Mouse (Mus musculus): Measurements from ENCODE around the gene Psmc5. TPM values are rescaled to one million over a fixed set of nuclear protein-coding genes. Genes with fewer than 3 reads are reported as not detected.

Gene Psmc5
- total RNA-seq, 2 experiments from 2014 or later: 187 to 209 TPM

DNA sequence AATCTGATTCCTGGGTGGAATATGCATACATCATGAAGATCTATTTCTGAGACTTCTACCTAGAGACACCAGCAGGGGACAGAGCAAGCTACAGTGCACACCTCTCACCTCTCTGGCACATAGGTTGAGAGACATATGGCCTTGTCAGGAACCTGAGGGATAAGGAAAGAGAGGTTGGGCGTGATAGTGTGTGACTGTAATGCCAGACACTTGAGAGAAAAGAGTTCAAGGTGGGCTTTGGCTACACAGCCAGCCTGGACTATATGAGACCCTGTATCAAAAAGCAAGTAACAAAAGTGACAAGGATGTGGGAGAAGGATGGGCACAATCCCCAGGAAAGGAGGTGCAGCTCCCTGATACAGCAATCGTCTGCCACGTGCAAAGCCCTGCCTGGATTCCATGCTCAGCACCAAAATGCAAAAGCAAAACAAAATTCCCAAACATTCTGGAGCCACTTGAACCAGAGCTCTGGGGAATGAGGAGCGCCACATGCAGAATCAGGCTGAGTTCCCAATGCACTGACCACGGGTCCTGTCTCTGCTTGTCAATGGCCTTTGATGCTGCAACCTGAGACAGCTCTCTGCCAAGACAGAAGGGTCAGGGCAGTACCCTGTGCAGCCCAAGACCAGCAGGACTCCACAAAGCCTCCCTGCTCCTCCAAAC is 15.3 kb downstream of the Psmc5 start:
- intact Hi-C loops (cut with DNase I): no loop called here
- no peak for DNase-seq (ENCODE audit: extremely low spot score in 1 of 2, low spot score in 2 of 2)
- H3K27ac ChIP-seq: peak overlapping the region; percentile 92
- no peak; the same call in 1 of the 2 replicates for TF ChIP-seq CTCF (IDR thresholded peaks at IDR 0.05)
- H3K4me3 ChIP-seq: peak overlapping the region; percentile 83

DNA sequence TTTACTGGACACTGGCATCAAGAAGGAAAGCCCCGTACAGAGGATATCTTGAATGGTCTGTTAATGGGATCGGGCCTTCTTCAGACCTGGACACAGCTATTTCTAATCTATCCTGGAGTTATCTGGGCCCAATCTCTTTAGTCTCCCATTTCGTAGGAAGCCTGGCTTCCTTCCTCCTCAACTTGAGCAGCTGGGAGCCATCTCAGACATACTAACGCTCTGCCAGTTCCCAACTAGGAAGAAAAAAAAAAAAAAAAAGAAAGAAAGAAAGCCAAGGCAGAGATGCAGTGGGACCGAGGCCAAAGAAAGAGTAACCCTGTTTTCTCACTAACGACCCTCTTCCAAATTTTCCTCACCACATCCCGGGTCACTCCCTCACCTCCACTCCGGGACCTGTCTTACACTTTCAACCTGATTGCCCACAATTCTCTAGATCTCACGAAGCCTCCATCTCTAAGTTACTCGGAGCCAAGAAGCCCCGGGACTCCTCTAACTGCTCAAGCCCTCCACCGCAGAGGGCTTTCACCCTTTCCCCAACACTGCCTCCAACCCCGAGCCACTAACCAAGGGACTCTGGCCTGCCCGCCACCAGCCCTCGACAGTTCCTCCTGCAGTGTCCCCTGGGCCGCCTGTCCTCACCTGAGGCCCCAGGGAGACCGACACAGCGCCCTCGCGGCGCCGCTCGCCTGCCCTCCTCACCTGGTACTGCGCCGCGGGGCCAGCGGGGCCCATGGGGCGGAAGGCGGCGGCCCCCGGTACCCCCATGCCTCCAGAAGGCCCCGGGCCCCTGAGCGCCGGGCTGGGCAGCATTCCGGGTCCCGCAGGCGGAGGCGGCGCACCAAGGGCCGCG is 16.1 kb downstream of the Psmc5 start:
- H3K4me3 ChIP-seq: peak overlapping the region; percentile 83
- DNase-seq (ENCODE audit: extremely low spot score in 1 of 2, low spot score in 2 of 2): peak in 1 of 2 experiments; percentile 49
- TF ChIP-seq CTCF (IDR thresholded peaks at IDR 0.05): no peak
- H3K27ac ChIP-seq: peak overlapping the region; percentile 92
- intact Hi-C loops (cut with DNase I): loop anchor here (2.0 kb wide), 2 partner anchors 15 to 517 kb away; partner anchors contain the start of genes Cep95, Ddx5, Ftsj3 and Psmc5

DNA sequence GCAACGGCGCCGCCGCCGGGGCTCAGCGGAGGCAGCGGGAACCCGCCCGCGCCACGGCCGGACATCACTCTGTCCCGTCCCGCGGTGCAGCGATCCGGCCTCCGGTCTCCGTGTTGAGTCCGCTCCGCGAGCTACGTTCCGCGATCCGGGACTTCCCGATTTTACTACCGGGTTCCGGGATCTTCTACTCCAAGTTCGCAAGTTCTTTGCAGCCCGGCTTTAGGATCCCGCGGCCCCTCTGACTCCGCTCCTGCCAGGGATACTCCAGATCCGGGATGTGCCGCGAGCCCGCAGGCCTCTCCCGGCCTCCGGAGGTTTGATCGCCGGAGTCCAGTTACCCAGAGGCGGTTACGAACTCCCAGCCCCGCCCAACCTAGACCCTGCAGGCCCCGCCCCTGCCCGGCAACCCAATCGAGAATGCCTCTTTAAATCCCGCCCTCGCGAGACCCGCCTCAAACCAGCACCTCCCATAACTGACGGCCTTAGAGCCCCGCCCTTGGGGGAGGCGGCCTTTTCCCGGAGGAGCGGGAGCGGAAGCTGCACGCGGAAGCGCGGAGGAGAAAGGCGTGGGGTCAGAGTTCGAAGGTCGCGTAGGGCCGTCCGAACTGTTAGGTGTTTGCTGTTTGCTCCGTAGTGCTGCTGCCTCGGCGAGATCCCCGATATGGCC is 16.8 kb downstream of the Psmc5 start, which contains the start of gene Smarcd2:
Gene Smarcd2, minus strand, starts transcription at position 329 of the 667 bp plus-strand sequence.
- intact Hi-C loops (cut with DNase I): loop anchor here (1.0 to 2.0 kb wide), 3 partner anchors 16 to 516 kb away; partner anchors contain the start of genes Ccdc47, Cep95, Ddx42 and Ddx5
- DNase-seq (ENCODE audit: extremely low spot score in 1 of 2, low spot score in 2 of 2): peak; percentile 97 to 99
- peak within 1 kb of the TSS; percentile 83 for H3K4me3 ChIP-seq
- TF ChIP-seq CTCF (IDR thresholded peaks at IDR 0.05): no peak
- peak within 1 kb of the TSS; percentile 92 for H3K27ac ChIP-seq

DNA sequence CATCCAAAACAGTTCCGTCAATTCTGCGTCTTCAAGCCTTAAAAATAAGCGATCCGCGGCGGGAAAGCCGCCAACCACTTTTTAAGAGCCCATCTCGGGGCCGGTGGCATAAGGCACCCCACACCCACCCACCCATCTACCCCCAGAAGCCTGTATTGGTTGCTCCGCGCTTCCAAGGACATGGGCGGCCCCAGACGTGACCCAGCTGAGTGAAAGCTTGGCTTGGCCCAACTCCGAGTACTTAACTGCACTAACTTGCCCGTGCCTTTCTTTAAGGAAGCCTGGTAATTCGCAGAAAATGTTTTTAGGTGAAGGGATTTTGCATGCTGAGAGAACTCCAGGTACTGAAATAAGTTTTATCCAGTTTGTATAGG is 17.3 kb downstream of the Psmc5 start:
- no peak for TF ChIP-seq CTCF (IDR thresholded peaks at IDR 0.05)
- no peak for DNase-seq (ENCODE audit: extremely low spot score in 1 of 2, low spot score in 2 of 2)
- peak overlapping the region; percentile 83 for H3K4me3 ChIP-seq
- intact Hi-C loops (cut with DNase I): loop anchor here (1.0 to 2.0 kb wide), 3 partner anchors 16 to 516 kb away; partner anchors contain the start of genes Ccdc47, Cep95, Ddx42 and Ddx5
- peak overlapping the region; percentile 85 for H3K27ac ChIP-seq

GRCm38 (mm10) chr11:106273811-106274210 is 17.9 kb downstream of the Psmc5 start:
- Histone ChIP-seq H3K4me3 (no peak overlapping the region), H3K27ac (no peak overlapping the region)
- DNase-seq (ENCODE audit: extremely low spot score in 1 of 2, low spot score in 2 of 2): no peak
- TF ChIP-seq CTCF (IDR thresholded peaks at IDR 0.05): no peak
- intact Hi-C loops (cut with DNase I): loop anchor here (1.0 to 2.0 kb wide), 3 partner anchors 17 to 515 kb away; partner anchors contain the start of genes Ccdc47, Cep95, Ddx42 and Ddx5

- H3K4me3 ChIP-seq: no peak overlapping the region
- DNase-seq (ENCODE audit: extremely low spot score in 1 of 2, low spot score in 2 of 2): no peak
- intact Hi-C loops (cut with DNase I): no loop called here
- no peak overlapping the region for H3K27ac ChIP-seq
- TF ChIP-seq CTCF (IDR thresholded peaks at IDR 0.05): no peak
Measured at GRCm38 (mm10) chr11:106274374-106274773, 18.4 kb downstream of the Psmc5 start.

DNA sequence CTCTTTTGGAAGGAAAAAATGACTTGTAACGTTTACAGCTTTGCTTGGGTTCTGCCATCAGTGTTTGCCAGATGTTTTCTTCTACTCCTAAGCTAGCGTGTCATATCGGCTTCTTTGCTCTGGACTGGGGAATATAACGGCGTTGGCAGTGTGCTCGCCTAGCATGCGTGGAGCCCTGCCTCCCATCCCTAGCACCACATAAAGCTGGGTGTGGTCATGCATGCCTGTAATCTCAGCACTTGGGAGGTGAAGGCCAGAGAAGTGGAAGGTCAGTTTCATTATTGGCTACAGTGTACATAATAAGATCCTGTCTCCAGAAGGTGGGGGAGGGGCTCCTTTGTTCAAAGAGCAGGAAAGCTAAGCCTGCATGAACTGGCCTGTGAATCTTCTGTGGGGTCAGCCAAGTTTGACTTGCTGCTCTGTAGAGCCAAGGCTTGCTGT is 19.0 kb downstream of the Psmc5 start:
- no peak overlapping the region for H3K4me3 ChIP-seq
- intact Hi-C loops (cut with DNase I): no loop called here
- TF ChIP-seq CTCF (IDR thresholded peaks at IDR 0.05): no peak
- H3K27ac ChIP-seq: no peak overlapping the region
- no peak for DNase-seq (ENCODE audit: extremely low spot score in 1 of 2, low spot score in 2 of 2)

DNA sequence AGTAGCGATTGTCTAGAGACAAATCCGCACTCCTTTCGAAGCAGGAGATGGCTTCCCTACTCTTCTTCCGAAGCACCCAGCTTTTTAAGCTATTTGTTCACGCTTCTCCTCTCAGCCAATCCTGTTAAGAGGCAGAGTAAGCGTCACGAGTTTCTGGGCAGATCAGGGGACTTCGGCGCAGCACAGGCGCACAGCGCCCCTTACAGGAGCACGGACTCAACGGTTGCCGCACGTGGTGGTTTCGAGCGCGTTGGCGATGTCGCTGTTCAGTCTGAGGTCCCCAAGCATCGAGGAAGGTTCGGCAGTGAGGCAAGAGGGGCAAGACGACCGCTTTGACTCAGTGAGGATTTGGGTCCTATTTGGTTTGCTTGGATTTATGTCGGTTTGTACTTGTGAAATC is 20.5 kb downstream of the Psmc5 start, which contains the start of gene Tcam1:
Gene Tcam1, plus strand, starts transcription at position 219 of the 400 bp plus-strand sequence.
- Histone ChIP-seq H3K4me3 (no peak within 1 kb of the TSS), H3K27ac (no peak within 1 kb of the TSS)
- intact Hi-C loops (cut with DNase I): no loop called here
- peak; percentile 89 to 94 for DNase-seq (ENCODE audit: extremely low spot score in 1 of 2, low spot score in 2 of 2)
- peak; percentile 79 for TF ChIP-seq CTCF (IDR thresholded peaks at IDR 0.05)

DNA sequence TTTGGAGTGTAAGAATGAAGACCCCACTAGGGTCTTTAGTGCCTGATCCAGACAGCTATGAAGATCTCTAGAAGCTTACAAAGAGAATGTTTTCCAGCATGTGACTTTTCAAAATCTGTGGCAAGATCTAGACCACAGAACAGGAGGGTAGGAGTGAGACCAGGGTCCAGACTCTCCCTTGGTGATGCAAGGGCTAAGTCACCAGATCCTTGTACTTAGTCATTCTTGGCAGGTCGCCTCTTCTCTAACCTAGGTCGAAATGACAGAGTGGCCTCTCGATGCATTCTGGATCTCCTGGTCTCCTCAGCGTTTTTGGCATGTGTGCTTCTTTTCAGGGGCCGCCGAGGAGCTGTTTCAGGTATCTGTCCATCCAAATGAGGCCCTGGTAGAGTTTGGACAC is 26.5 kb downstream of the Psmc5 start:
- Histone ChIP-seq H3K27ac (no peak overlapping the region), H3K4me3 (no peak overlapping the region)
- no peak for DNase-seq (ENCODE audit: extremely low spot score in 1 of 2, low spot score in 2 of 2)
- no peak for TF ChIP-seq CTCF (IDR thresholded peaks at IDR 0.05)
- intact Hi-C loops (cut with DNase I): no loop called here

DNA sequence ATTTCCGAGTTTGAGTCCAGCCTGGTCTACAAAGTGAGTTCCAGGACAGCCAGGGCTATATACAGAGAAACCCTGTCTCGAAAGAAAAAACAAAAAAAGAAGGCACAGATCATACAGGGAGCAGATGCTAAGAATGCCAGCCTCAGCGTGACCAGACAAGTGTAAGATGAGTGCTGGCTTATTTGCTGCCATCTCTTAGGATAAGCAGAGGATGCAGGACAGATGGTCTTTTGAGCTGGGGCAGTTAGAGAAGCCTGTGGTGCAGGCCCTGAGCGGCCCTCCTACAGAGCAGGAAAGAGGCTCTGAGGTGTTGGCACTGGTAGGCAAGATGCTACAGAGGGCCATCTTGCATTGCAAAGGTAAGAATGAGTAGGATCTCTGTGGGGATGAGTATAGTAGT is 27.4 kb downstream of the Psmc5 start:
- H3K4me3 ChIP-seq: no peak overlapping the region
- no peak overlapping the region for H3K27ac ChIP-seq
- no peak for TF ChIP-seq CTCF (IDR thresholded peaks at IDR 0.05)
- intact Hi-C loops (cut with DNase I): no loop called here
- no peak for DNase-seq (ENCODE audit: extremely low spot score in 1 of 2, low spot score in 2 of 2)

DNA sequence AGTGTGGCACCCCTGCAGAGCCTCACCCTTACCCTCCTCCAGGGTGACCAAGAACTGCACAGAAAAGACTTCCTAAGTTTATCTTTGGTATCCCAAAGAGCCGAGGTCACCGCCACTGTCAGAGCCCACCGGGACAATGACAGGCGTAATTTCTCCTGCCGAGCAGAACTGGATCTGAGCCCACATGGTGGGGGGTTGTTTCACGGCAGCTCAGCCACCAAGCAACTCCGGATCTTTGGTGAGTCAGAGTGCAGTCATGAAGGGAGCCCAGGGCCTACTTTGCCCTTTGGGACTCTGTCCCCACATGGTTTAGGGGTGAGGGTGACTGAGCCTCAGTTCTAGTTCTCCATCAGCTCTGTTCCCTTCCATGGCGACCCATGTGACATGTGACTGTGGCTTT is 28.2 kb downstream of the Psmc5 start:
- intact Hi-C loops (cut with DNase I): no loop called here
- Histone ChIP-seq H3K4me3 (no peak overlapping the region), H3K27ac (no peak overlapping the region)
- no peak for DNase-seq (ENCODE audit: extremely low spot score in 1 of 2, low spot score in 2 of 2)
- TF ChIP-seq CTCF (IDR thresholded peaks at IDR 0.05): no peak
